Mouse (Mus musculus): ENCODE measurements around the gene Svep1.

- TF ChIP-seq POLR2A (IDR thresholded peaks at IDR 0.05; ENCODE audit: insufficient read depth, low read length): no peak
- no peak for TF ChIP-seq CTCF (IDR thresholded peaks at IDR 0.05; ENCODE audit: low read depth, low read length)
These were observed 47.1 kb downstream of the Svep1 start for GRCm38 (mm10) chr4:58159564-58159963.

Measured in ES-Bruce4 (cell line).